Mouse (Mus musculus) thymus, postnatal 0 days (tissue): Measurements from ENCODE around the gene Azin2. TPM values are rescaled to one million over a fixed set of nuclear protein-coding genes. Genes with fewer than 3 reads are reported as not detected.

Experiments used
- DNase-seq: peaks from one replicate; pipeline ENCODE4 v3.0.0-alpha.2; 2015; ENCODE audit warnings: low spot score
- polyA plus RNA-seq: library from polyadenylated mRNA; unstranded; fragments of >200 nt; fragmentation: Nextera tagmentation; extraction: Ambion mirVana; gene quantifications from 2 replicates; pipeline ENCODE4 v1.2.1, GENCODE M21; 2015

Gene Azin2
- polyA plus RNA-seq, 1 experiment from 2014 or later, result 9.2 TPM

- DNase-seq, result no peak
Measured at GRCm38 (mm10) chr4:128899332-128899731, 62.9 kb downstream of the Azin2 start.

DNA sequence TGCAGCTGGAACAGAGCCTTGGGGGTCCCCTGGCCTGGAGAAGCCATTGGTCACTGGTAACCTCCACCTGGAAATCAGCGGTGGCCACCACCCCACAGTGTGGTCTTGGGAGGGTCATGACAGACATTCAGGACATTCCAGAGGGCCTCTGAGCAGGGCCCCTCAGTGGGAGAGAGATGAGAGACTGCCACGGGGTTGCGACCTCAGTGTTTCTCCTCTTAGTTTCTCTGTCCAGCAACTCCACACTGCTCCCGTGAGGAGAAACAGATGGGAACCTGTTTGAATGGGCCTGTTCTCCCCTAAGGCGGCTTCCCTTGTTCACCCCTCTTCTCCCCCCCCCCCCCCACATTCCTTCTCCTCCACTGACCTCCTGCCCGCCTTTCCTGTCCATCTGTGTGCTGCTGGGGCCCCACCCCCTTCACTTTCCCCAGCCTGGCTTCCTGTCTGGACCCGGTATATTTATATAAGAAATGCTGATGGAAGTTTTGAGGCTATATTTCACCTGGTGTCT, 64.3 kb downstream of the Azin2 start:
- no peak for DNase-seq

- no peak for DNase-seq
Measured at GRCm38 (mm10) chr4:128896667-128897066, 65.6 kb downstream of the Azin2 start.

- DNase-seq, result no peak
Measured at GRCm38 (mm10) chr4:128895841-128896240, 66.4 kb downstream of the Azin2 start.

GRCm38 (mm10) chr4:128894112-128894511, 68.1 kb downstream of the Azin2 start:
- DNase-seq, result no peak

DNA sequence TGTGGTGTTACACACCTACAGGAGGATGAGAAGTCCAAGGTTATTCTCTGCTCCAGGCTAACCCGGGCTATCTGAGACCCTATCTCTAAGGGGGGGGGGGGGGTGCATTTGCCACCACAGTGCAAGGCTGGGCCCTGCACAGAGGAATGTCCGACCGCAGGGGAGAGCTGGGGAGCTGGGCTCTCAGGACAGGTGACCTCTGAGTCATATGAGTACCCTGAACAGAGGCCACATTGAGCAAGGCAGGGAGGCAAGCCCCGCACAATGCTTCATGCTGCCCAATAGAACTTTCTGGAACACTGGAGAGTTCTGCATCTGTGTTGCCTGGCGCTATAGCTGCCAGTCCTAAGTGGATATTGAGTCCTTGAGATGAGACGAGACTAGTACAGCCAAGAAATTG, 70.1 kb downstream of the Azin2 start:
- no peak for DNase-seq

DNA sequence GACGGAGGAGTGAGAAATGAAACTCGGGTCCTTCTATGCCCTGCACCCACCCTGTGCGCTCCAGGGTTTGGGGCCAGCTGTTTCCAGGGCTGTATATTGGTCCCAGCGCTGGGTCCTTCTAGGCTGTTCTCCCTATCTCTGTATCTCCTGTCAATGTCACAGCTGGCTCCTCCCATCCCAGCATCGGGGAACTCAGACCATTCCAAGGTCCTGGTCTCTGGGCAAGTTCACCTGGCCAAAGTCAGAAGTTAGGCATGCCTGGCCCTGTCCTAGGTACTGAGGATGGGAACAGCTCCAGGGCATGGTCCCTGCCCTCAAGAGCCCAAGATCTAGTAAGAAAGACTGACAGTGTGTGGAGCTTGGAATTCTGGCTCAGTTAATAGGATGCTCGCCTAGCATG, 70.5 kb downstream of the Azin2 start:
- no peak for DNase-seq

DNA sequence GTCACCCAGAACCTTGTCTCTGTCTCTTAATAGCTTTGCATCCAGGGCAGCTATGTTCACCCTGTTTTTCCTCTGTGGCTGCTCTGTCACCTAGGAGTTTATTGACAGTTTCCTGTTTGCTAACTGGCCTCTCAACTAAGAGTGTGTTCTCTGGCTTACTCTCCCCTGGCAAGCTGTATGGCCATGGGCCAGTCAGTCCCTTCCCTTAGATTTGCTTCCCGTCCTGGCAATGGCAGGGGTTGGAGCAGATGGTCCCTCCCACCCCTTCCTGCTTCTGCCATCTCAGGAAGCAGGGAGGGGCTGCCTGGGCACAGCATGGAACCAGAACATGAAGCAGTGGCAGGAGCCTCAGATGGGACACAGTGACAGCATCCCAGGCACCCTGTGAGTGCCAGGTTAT, 71.1 kb downstream of the Azin2 start:
- DNase-seq, result no peak

DNA sequence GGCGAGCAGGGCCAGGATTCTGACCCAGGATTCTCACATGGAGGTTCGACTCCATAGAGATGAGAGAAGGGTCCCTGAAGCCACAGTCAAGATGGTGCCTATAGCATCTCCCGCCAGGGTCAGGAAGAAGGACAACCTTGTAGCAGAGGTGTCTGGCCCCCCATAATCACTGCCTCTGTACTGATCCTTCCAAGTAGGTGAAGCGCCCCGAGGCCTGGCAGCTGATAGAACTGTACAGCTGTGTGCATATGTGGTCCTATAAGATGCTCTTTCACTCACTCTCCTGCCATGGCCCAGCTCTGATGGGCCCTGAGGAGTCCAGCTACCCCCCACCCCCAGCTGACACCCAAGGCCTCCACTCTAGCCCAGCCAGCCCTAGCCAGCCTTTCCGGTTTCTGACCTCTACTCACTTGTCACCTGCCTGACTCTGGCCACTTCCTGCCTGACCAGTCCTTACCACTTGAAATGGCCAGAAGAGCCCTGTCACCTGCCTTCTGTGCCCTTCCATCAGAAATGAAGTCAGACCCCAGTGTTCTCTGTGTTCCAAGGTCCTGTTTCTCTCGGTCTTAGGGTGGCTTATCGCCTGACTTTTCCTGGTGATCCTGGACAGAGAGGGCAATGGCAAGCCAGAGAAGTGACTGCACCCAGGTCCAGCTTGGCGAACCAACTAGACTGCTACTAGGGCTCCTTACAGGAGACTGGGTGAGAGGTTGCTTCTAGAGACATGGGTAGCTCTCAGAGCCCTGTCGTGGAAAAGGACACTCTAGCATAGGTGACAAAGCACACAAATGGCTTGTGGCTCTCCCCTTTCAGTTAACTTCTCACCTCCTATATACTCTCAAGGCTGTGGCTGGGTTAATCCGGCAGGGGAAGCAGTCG, 72.3 kb downstream of the Azin2 start:
- no peak for DNase-seq

DNA sequence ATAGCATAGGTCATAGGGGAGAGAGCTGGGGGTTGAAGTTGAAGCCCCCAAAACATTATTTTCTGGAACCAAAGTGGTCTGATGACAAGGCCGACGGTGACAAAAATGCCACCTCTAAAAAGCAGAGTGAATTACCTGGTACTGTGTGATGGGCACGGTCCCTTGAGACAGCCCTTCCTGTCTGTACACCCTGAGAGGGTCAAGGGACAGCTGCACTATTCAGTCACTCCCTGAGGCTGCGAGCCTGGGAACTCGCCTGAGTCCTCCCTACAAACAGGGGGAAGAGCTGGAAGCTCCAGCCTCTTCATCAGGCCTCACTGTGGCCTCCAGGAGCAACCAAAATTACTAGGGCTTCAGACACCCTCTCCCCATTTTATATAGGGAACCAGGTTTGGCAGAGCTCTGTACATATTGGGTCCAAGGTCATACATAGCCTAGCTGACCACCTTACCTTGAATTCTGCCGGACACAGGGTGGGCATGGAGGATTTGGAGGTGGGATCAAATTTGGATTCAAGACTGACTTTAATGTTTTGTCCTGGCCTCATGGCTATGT, 73.7 kb downstream of the Azin2 start:
- no peak for DNase-seq

- no peak for DNase-seq
Measured at GRCm38 (mm10) chr4:128887641-128888091, 74.6 kb downstream of the Azin2 start.

DNA sequence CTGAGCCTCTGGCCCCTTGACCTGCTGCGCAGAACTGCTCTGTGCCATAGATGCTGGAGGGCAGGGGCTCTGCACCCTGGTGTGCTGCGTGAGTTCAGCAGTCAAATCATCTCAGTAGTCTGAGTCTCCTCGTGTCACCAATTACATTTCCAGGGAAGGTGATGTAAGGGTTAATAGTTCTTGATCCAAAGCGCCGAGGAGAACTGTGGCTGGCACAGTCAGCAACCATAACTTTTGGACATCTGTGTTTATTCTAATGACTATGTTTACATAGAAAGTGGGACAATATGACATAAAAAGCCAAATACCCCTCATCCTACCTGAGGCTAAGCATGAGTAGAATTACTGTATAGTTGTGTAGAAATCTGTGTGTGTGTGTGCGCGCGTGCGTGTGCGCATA, 75.2 kb downstream of the Azin2 start:
- DNase-seq, result no peak

DNA sequence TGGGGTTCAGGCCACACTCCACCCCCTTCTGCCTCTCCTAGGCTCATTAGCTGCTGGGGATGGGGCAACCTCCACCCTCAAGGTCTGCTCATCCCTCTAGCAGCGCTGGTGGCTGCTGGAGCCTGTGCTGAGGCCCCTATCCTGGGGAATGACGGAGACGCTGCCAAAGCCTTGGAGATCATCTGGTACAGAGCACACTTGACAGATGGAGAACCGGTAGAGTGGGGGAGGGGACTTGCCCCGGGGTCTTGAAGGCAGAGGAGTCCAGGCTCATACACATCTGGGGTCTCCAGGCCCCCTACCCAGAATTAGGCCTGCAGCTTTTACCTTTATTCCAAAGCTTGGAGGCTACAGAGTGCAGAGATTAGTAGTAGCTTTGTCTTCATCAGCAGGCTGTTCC, 75.7 kb downstream of the Azin2 start:
- DNase-seq, result no peak

DNA sequence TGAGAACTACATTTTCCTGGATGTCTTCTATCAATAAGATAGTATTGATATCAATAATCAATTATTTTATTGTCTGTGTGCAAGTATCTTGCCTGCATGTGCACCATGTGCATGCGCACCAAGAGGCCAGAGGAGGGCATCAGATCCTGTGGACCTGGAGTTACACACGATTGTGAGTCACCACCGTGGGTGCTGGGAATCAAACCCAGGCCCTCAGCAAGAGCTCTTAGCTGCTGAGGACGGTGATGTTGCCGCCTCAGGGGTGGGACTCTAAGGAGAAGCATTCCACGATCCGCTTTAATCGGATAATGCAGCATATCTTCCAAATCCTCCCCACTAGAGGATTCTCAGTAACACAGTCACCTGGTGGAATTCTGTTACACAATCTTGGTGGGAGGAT, 76.7 kb downstream of the Azin2 start:
- DNase-seq, result no peak

DNA sequence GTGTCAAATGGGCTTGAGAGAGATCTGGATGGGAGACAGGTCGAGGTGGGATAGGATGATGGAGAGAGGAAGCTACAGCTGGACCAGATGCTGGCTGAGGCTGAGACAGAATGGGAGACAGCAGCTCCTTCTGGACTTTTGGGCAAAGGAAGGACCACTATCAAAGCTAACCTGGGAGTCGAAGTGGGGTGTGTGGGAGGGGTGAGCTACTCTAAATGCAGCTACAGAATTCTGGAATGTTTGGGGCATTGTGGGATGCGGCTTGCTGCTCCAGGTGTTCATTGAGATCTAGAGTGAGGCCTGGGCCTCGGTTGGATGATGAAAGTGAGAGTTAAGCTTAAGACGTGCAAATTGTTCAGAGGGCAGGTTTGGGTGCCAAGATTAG, 77.5 kb downstream of the Azin2 start:
- DNase-seq, result no peak

DNA sequence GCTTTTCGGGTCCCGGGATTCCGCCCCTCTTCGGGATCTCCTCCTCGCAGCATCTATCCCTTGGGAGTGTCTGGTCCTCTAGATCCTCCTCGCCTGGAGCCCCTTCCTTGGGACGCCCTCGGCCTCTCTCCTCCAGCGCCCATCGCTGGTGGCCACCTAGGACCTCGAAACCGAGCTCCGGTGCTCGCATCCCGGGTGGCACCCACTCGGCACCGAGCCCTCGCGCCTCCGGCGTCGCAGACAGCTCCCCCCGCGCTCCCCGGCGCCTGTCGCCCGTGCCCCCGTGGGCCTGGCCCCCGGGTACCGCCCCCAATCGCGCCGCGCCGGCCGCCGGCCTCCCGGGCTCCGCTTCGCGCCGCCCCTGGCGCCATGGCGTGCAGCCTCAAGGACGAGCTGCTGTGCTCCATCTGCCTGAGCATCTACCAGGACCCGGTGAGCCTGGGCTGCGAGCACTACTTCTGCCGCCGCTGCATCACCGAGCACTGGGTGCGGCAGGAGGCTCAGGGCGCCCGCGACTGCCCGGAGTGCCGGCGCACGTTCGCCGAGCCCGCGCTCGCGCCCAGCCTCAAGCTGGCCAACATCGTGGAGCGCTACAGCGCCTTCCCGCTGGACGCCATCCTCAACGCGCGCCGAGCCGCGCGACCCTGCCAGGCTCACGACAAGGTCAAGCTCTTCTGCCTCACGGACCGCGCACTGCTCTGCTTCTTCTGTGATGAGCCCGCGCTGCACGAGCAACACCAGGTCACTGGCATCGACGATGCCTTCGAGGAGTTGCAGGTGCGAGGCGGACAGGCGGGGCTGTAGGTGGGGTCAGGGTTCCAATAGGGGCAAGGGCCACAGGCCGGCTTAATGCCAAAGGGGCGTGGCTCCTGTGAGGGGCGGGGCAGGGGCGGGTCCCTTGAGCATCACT, 78.2 kb downstream of the Azin2 start:
- DNase-seq, result peak; percentile 16

DNA sequence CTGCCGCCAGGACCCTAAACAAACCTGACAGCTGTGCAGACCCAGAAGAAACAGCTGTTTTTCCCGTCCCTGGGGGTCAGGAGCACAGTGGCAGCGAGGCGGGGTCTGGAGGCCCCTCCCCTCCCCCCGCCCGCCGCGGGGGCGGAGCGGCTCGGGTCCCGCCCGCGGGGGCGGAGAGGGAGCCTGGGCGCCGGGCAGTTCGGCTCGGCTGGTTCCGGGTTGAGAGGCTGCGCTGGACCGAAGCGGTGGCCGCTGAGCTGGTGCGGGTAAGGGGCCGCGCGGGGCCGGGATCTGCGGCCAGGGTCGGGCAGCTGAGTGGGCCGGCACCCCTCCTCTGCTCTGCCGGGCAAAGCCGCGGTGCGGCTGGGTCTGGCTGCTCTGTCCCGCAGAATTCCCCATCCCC, 78.9 kb downstream of the Azin2 start, which contains the start of gene Trim62:
Trim62 (plus strand) TSS at position 202 of the 403 bp plus-strand sequence.
- DNase-seq, result peak; percentile 74
